Mouse (Mus musculus) bone marrow macrophage, adult 2 months (primary cell): ENCODE measurements around the gene Cttnbp2nl.

Experiments
- CTCF ChIP-seq: IDR thresholded peaks from 2 replicates; pipeline ENCODE4 v1.5.1; 2012; ENCODE audit warnings: low read depth, mild to moderate bottlenecking, low read length, moderate library complexity
- POLR2A ChIP-seq: IDR thresholded peaks from 2 replicates; pipeline ENCODE4 v1.6.1; 2012; ENCODE audit warnings: mild to moderate bottlenecking, low read depth, low read length, borderline replicate concordance

- TF ChIP-seq CTCF (no peak), POLR2A (no peak)
Observed at GRCm38 (mm10) chr3:105014908-105015307, 38.0 kb downstream of the Cttnbp2nl start.
